Mouse (Mus musculus) intestine, postnatal 0 days (tissue): ENCODE measurements at regions not wholly inside any gene's neighbourhood (a gene's known extent, or its start where the extent isn't known, plus 50 kb on each side); places are given as distances from the start of the nearest gene placed in this dataset.

ENCODE experiments used
- ATAC-seq: fragments of 200-750 bp; cut with Nextera tagmentation; 2 replicates; pipeline ENCODE4 v1.8.0; 2017; ENCODE audit warnings: mild to moderate bottlenecking, moderate TSS enrichment, moderate library complexity
- H3K27ac ChIP-seq: fragments of 300-500 bp; sonication (generic); 2 replicates; pipeline ENCODE4 v1.5.1; 2014; ENCODE audit warnings: mild to moderate bottlenecking, low read depth, low read length, moderate library complexity
- H3K27me3 ChIP-seq: fragments of 300-500 bp; sonication (generic); replicated peaks from 2 replicates; pipeline ENCODE4 v1.6.1; 2014; ENCODE audit warnings: low read length, mixed read lengths; ENCODE audit not compliant: control insufficient read depth, insufficient read depth
- H3K36me3 ChIP-seq: fragments of 300-500 bp; sonication (generic); 2 replicates; pipeline ENCODE4 v1.6.1; 2014; ENCODE audit warnings: mild to moderate bottlenecking, moderate library complexity; ENCODE audit not compliant: control insufficient read depth, insufficient read depth
- H3K4me1 ChIP-seq: fragments of 300-500 bp; sonication (generic); replicated peaks from 2 replicates; pipeline ENCODE4 v1.6.1; 2014; ENCODE audit warnings: antibody characterized with exemption, low read length, mixed read lengths; ENCODE audit not compliant: control insufficient read depth, insufficient read depth
- H3K4me2 ChIP-seq: fragments of 300-500 bp; sonication (generic); replicated peaks from 2 replicates; pipeline ENCODE4 v1.6.1; 2014; ENCODE audit warnings: low read depth, mild to moderate bottlenecking, moderate library complexity
- H3K4me3 ChIP-seq: fragments of 300-500 bp; sonication (generic); 2 replicates; pipeline ENCODE4 v1.5.1; 2014; ENCODE audit warnings: low read depth, low read length
- H3K9ac ChIP-seq: fragments of 300-500 bp; sonication (generic); 2 replicates; pipeline ENCODE4 v1.6.1; 2014; ENCODE audit warnings: mild to moderate bottlenecking, low read depth, low read length
- H3K9me3 ChIP-seq: fragments of 300-500 bp; sonication (generic); 2 replicates; pipeline ENCODE4 v1.6.1; 2016; ENCODE audit warnings: mixed run types; ENCODE audit not compliant: control insufficient read depth
- CTCF ChIP-seq: sonication (generic); IDR thresholded peaks from 2 replicates; pipeline ENCODE4 v1.5.1; 2016; ENCODE audit warnings: low read depth, mild to moderate bottlenecking, control low read depth, antibody characterized with exemption, moderate library complexity
- WGBS: fragments of 180-500 bp; shearing (Covaris S2); extraction: QIAGEN DNeasy Blood & Tissue Kit; methylation state at CpG from one replicate; pipeline ENCODE4 v1.1.7; 2014; 5-methylcytosine and 5-hydroxymethylcytosine counted together

DNA sequence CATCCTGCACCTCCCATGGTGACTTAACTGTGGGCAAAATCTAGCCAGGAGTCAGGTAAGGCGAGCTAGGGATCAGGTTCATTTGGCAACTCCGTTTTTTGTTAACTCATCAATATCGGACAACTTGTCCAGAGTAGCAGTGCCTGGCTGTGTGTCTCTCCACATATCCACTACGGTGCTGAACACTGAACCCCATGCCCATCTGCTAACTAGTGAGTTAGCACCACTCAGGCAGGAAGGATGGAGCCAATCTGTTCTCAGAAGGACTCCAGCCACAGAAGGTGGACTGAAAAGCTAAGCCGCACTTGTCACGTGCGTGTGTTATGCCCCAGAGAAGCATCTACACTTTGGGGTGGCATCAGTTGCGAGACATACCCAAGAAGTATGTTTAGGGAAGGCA lies 282.1 kb upstream of the Npvf start:
- ATAC-seq = no peak
- Histone ChIP-seq H3K27me3 (no peaks in the 10 kb centered on the region), H3K9ac (no peak overlapping the region), H3K36me3 (no peaks in the 10 kb centered on the region), H3K4me1 (no peaks in the 10 kb centered on the region), H3K27ac (no peak overlapping the region), H3K4me2 (no peak overlapping the region), H3K9me3 (no peaks in the 10 kb centered on the region), H3K4me3 (no peak overlapping the region)
- WGBS = 83% methylated on average over 8 of the region's 8 CpGs
- no peak for TF ChIP-seq CTCF

DNA sequence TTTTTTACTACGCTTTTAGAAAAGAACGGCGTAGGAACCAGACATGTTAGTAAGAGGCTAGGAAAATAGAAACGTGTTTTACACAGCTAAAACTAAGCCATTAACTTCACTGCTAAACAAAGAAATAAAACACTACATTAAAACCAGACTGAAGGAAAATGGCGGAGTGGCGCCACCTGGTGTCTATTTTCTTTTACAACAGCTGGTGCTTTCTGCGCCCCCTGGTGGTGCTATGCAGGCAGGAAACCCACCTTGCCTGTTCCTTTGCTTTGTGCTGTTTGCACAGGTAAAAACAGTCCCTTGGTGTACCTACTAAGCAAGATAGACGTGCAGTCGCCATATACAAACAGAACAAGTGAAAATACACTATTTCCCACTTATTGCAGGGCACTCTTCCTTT lies 282.9 kb upstream of the Npvf start:
- H3K9me3 ChIP-seq = no peaks in the 10 kb centered on the region
- no peak for ATAC-seq
- H3K27me3 ChIP-seq = no peaks in the 10 kb centered on the region
- no peak overlapping the region for H3K4me2 ChIP-seq
- TF ChIP-seq CTCF = peak; percentile 100
- no peak overlapping the region for H3K4me3 ChIP-seq
- no peak overlapping the region for H3K9ac ChIP-seq
- H3K4me1 ChIP-seq = no peaks in the 10 kb centered on the region
- no peak overlapping the region for H3K27ac ChIP-seq
- no peaks in the 10 kb centered on the region for H3K36me3 ChIP-seq
- WGBS = 29% methylated on average over 9 of the region's 9 CpGs

DNA sequence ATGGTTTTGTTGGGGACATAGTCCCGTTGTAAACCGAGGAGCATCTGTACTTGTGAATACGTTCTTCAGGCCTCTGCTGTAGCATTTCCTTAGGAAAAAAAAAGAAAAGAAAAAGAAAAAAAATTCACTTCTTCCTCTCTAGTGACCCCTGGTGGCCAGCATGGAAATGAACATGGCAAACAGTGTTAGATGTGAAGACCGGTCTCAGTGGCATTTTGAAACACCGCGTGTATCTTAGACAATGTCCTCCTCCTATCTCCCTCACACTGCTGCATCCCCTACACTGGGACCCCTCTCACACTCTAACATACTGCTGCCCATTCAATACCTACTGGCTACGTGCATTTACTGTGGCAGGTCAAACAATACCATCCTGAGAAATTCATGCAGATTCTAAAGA lies 284.6 kb upstream of the Npvf start:
- no peaks in the 10 kb centered on the region for H3K4me1 ChIP-seq

DNA sequence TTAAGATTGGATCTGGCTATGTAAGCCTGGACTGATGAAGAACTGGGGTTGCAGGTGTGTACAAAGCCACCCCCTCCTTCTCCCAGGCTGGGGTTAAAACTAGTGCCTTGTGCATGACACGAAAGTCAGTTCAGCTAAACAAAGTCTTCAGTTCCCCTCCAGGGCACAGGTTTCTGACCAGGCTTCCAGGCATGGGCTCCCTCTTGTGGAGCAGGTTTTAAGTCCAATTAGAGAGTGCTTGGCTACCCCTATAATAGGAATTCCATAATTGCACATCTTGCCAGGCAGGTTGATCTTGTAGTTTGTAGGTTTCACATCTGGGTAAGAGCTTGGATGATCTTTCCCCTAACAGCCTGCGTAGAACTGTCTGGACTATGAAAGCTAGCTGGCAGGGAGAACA lies 285.2 kb upstream of the Npvf start:
- H3K4me3 ChIP-seq = no peak overlapping the region
- no peak overlapping the region for H3K9ac ChIP-seq
- ATAC-seq = no peak
- no peaks in the 10 kb centered on the region for H3K9me3 ChIP-seq
- no peaks in the 10 kb centered on the region for H3K36me3 ChIP-seq
- WGBS = 57% methylated on average over 2 of the region's 2 CpGs
- H3K27me3 ChIP-seq = no peaks in the 10 kb centered on the region
- H3K4me2 ChIP-seq = no peak overlapping the region
- peak; percentile 61 for TF ChIP-seq CTCF
- H3K4me1 ChIP-seq = no peaks in the 10 kb centered on the region
- no peak overlapping the region for H3K27ac ChIP-seq

More for the DNA sequence above, 284.6 kb upstream of the Npvf start:
- Histone ChIP-seq H3K4me2 (no peak overlapping the region), H3K9me3 (no peaks in the 10 kb centered on the region), H3K27me3 (no peaks in the 10 kb centered on the region), H3K4me3 (no peak overlapping the region), H3K27ac (no peak overlapping the region), H3K9ac (no peak overlapping the region), H3K36me3 (no peaks in the 10 kb centered on the region)
- ATAC-seq = no peak
- TF ChIP-seq CTCF = peak; percentile 82
- WGBS = 22% methylated on average over 7 of the region's 7 CpGs

DNA sequence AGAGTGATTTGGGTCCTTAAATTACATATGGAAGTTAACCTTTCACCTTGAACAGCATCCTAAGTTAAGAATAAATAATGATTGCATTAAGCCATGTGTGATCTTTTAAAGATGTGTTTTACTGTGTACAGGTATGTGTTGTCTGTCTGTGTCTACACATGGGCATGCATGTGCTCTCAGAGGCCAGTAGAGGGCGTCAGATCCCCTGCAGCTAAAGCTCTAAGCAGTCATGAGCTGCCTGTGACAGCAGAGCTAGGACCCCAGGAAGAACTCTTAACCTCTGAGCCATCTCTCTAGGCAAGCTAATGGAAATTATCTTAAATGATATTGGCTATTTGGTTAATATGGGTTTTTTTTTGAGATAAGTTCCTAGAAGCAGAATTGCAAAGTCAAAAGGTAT lies 285.9 kb upstream of the Npvf start:
- H3K4me2 ChIP-seq = no peak overlapping the region
- TF ChIP-seq CTCF = peak; percentile 65
- no peaks in the 10 kb centered on the region for H3K9me3 ChIP-seq
- H3K36me3 ChIP-seq = no peaks in the 10 kb centered on the region
- H3K27ac ChIP-seq = no peak overlapping the region
- no peak for ATAC-seq
- no peak overlapping the region for H3K9ac ChIP-seq
- no peaks in the 10 kb centered on the region for H3K27me3 ChIP-seq
- H3K4me3 ChIP-seq = no peak overlapping the region
- WGBS = 19% methylated on average over 1 of the region's 1 CpGs
- H3K4me1 ChIP-seq = no peaks in the 10 kb centered on the region

DNA sequence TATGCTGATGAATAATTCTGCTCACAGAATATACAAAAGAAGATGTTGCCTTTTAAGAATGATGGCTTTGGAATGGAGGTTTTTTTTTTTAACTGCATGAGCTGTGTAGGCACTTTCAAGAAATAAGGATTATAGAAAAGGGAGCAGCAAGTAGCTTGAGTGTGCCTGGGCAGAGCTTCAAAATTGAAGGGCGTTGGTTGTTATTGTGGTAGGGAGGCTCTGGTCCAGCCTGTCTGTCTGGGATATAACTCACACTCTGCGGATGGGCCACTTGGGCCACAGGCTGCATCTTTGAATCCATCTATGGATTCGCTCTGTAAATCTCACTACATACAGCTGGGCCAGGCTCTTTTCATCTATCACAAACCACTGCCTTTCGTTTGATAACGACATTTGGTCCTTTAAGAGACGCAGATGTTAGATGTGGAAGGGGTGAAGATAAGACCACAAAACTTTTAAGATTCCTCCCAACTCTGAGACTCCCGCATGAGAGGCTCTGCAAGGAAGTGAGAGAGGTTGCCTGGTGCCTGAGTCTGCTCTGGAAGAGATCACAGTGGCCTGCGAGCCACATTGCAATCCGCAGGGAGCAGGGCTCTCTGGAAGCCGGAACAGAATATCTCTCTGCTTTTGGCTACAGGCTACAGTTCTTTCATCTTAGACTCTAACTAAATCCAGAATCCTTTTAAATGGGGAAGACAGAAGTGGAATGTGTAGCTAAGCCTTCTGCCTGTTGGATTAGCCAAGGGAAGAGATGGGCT lies 286.6 kb upstream of the Npvf start:
- Histone ChIP-seq H3K4me2 (no peak overlapping the region), H3K9ac (no peak overlapping the region), H3K4me1 (no peaks in the 10 kb centered on the region), H3K4me3 (no peak overlapping the region), H3K27me3 (no peaks in the 10 kb centered on the region), H3K36me3 (no peaks in the 10 kb centered on the region), H3K9me3 (no peaks in the 10 kb centered on the region), H3K27ac (no peak overlapping the region)
- WGBS = 74% methylated on average over 10 of the region's 10 CpGs
- no peak for TF ChIP-seq CTCF
- no peak for ATAC-seq
